Mouse (Mus musculus): ENCODE measurements around the gene Fermt2. TPM values are rescaled to one million over a fixed set of nuclear protein-coding genes. Genes with fewer than 3 reads are reported as not detected.
"Not testable (repeated sequence)": the region's sequence is repeated elsewhere in the genome, so short reads cannot be mapped to it uniquely, and the experiment has no call there.

Fermt2 gene
- polyA plus RNA-seq, 1 experiment from 2014 or later, result 144 TPM

DNA sequence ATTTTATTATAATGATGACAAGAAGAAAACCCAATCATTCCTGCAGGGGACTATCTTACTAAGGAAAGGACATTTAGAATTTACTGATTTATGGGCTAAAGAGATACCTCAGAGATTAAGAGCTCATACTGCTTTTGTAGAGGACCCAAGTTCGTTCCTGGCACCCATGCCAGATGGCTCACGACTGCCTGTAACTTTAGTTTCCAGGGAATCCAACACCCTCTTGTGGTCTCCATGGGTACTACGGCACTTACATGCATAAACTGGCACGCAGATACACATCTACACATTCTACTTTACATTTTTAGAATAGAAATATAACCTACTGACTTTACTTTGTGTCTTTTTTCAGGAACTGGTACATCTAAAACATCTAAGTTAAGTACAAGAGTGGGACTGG, 37.2 kb downstream of the Fermt2 start:
- DNase-seq (ENCODE audit: low read depth, low spot score) (no peak), ATAC-seq (no peak)
- TF ChIP-seq CTCF (IDR thresholded peaks at IDR 0.05), result peak; percentile 45
- H3K27me3 ChIP-seq, result no peaks in the 10 kb centered on the region
- ChIA-PET CTCF (interaction anchor here (1.1 to 2.8 kb wide), 5 partner anchors 8 to 58 kb away, joined by 3 to 13 read pairs (median 4); no protein-coding TSS in a partner anchor), POLR2A (interaction anchor here (2.0 kb wide), 1 partner anchor 14 kb away, joined by 4 read pairs; no protein-coding TSS in a partner anchor)
- in situ Hi-C loops (cut with MboI; ENCODE audit: low pct_unique_long_range_greater_than_20kb), result no loop called here

DNA sequence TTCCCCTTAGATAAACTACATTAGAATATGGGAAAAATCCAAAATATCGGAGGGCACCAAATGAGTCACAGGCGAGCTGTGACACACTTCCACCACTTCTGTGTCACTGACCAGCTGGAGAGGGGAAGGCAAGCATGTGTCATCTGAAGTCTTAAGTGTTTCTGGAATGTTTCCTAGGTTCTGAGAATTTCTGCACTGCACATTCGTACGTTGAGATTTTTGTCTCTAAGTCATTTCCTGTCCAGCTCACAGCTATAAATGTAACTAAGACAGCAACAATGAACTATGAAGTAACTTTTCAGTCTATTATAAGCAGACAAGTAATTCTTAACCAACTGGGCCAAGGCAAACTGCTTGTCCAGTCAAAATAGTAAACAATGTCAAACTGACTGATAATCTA, 37.9 kb downstream of the Fermt2 start:
- CTCF ChIA-PET, result interaction anchor here (1.1 to 2.8 kb wide), 5 partner anchors 8 to 59 kb away, joined by 3 to 13 read pairs (median 4); no protein-coding TSS in a partner anchor
- DNase-seq (ENCODE audit: low read depth, low spot score) (no peak), ATAC-seq (peak; percentile 67)
- POLR2A ChIA-PET, result interaction anchor here (2.0 kb wide), 1 partner anchor 15 kb away, joined by 4 read pairs; no protein-coding TSS in a partner anchor
- TF ChIP-seq CTCF (IDR thresholded peaks at IDR 0.05), result no peak
- in situ Hi-C loops (cut with MboI; ENCODE audit: low pct_unique_long_range_greater_than_20kb), result no loop called here
- no peaks in the 10 kb centered on the region for H3K27me3 ChIP-seq

GRCm38 (mm10) chr14:45487201-45487600, 42.7 kb downstream of the Fermt2 start:
- CTCF ChIA-PET; H3K27me3 ChIP-seq; DNase-seq (ENCODE audit: low read depth, low spot score); in situ Hi-C loops (cut with MboI; ENCODE audit: low pct_unique_long_range_greater_than_20kb); ATAC-seq: not testable (repeated sequence)
- POLR2A ChIA-PET, result interaction anchor here (0.6 kb wide), 1 partner anchor 180 kb away, joined by 3 read pairs; no protein-coding TSS in a partner anchor

DNA sequence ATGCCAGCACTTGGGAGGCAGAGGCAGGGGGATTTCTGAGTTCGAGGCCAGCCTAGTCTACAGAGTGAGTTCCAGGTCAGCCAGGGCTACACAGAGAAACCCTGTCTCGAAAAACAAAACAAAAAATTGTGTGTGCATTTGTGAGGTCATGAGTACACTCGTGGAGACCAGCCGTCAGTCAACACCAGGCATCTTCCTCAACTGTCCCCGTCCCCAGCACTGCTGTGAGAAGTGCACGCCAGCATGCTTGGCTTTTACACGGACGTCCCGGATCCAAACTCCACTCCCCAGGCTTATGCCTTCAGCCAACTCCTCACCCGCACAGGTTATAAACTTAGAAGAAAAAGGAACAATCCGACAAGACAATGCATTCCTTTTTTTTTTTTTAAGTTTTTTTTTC, 46.6 kb downstream of the Fermt2 start:
- CTCF ChIA-PET, result interaction anchor here (1.9 kb wide), 1 partner anchor 8 kb away, joined by 6 read pairs; no protein-coding TSS in a partner anchor
- DNase-seq (ENCODE audit: low read depth, low spot score); H3K27me3 ChIP-seq; POLR2A ChIA-PET; in situ Hi-C loops (cut with MboI; ENCODE audit: low pct_unique_long_range_greater_than_20kb); ATAC-seq: not testable (repeated sequence)

DNA sequence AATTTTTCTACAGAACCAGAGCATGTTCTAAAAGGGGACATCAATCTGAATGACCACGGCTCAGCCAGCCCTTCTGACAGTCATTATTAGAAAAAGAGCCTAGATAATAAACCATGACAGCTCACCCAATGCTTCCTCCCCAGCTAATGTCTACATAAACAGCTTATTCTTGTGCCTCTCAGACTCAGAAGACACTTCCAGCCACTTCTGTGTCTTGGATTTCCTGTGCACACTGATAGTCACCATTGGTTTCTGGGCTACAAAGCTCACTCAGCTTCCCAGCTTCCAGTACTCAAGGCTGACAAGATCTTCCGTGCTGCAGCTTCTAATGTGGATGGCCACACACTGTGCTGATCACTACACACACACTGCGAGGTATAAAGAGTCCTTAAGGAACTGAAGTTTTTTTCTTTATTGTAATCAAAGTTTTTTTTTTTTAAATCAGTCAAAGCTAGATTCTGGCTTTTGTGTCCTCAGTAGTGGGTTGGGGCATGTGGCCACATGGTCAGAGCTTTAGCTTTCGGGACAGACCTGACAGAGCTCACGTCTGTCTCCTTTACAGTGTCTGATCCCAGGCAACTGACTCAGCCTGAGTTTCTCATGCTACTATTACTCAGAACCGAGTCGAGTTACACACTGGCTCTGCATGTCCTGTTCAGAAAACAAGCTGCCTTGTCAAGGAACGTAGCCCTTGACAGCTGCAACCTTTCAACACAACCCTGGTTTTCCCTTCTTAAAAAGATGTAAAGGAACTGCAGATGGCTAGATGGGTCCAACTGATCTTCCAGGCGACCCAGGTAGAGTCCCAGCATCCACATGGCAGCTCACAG, 50.7 kb downstream of the Fermt2 start:
- POLR2A ChIA-PET, result interaction anchor here (0.6 kb wide), 1 partner anchor 966 kb away, joined by 4 read pairs; no protein-coding TSS in a partner anchor

DNA sequence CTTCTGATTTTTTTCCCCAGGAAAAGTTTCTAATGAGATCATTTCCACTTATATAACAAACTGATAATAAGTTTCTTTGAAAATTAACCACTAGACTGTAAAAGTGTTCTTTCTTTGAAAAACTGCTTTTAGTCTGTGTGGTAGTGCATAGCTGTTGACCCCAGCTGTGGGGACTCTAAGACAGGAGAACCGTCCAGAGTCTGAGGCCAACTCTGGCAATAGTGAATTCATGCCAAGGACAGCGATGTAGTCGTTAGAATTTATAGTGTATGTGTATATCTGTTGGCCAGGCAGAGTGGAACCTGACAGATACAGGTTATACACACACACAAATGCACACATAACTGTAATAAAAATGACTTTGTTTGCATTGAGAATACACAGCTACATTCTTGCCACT, 51.4 kb downstream of the Fermt2 start:
- CTCF ChIA-PET, result interaction anchor here (1.2 to 2.2 kb wide), 3 partner anchors 13 to 43 kb away, joined by 3 to 13 read pairs (median 5); no protein-coding TSS in a partner anchor
- no peak for TF ChIP-seq CTCF (IDR thresholded peaks at IDR 0.05)
- ATAC-seq, result no peak
- POLR2A ChIA-PET, result interaction anchor here (0.6 kb wide), 1 partner anchor 967 kb away, joined by 4 read pairs; no protein-coding TSS in a partner anchor
- DNase-seq (ENCODE audit: low read depth, low spot score), result no peak
- H3K27me3 ChIP-seq, result no peaks in the 10 kb centered on the region
- in situ Hi-C loops (cut with MboI; ENCODE audit: low pct_unique_long_range_greater_than_20kb), result no loop called here

More for the DNA sequence above, 50.7 kb downstream of the Fermt2 start:
- no peaks in the 10 kb centered on the region for H3K27me3 ChIP-seq
- ATAC-seq, result no peak
- in situ Hi-C loops (cut with MboI; ENCODE audit: low pct_unique_long_range_greater_than_20kb), result no loop called here
- no peak for DNase-seq (ENCODE audit: low read depth, low spot score)
- TF ChIP-seq CTCF (IDR thresholded peaks at IDR 0.05), result no peak
- CTCF ChIA-PET, result interaction anchor here (1.2 to 2.2 kb wide), 2 partner anchors 12 to 15 kb away, joined by 3 to 13 read pairs; no protein-coding TSS in a partner anchor

- in situ Hi-C loops (cut with MboI; ENCODE audit: low pct_unique_long_range_greater_than_20kb), result no loop called here
- POLR2A ChIA-PET, result no interaction called here
- CTCF ChIA-PET, result interaction anchor here (1.0 to 1.3 kb wide), 3 partner anchors 9 to 44 kb away, joined by 3 to 5 read pairs (median 3); no protein-coding TSS in a partner anchor
- ATAC-seq (peak; percentile 76), DNase-seq (ENCODE audit: low read depth, low spot score) (no peak)
- TF ChIP-seq CTCF (IDR thresholded peaks at IDR 0.05), result no peak
- H3K27me3 ChIP-seq, result no peaks in the 10 kb centered on the region
Observed at GRCm38 (mm10) chr14:45477651-45478050, 52.3 kb downstream of the Fermt2 start.

DNA sequence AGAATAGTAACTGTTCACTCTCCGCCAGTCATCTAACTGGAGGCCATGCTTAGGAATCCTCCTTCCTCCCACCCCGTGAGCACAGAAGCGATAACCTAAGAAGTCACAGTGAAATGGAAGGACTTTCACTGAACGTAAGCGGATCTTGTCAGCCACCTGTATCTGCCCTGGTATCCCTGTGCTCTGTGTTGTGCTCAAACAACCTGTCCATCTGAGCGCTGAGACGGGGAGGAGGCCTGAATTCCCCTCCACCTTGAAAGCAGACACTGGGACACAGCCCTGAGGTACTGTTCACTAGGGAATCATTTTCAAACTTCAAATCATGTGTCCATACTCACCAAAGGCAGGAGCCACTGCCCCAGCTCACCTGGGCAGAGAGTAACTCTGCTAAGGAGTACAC, 52.9 kb downstream of the Fermt2 start:
- no peak for ATAC-seq
- CTCF ChIA-PET, result interaction anchor here (1.0 to 1.3 kb wide), 2 partner anchors 8 to 45 kb away, joined by 3 to 5 read pairs; no protein-coding TSS in a partner anchor
- H3K27me3 ChIP-seq, result no peaks in the 10 kb centered on the region

DNA sequence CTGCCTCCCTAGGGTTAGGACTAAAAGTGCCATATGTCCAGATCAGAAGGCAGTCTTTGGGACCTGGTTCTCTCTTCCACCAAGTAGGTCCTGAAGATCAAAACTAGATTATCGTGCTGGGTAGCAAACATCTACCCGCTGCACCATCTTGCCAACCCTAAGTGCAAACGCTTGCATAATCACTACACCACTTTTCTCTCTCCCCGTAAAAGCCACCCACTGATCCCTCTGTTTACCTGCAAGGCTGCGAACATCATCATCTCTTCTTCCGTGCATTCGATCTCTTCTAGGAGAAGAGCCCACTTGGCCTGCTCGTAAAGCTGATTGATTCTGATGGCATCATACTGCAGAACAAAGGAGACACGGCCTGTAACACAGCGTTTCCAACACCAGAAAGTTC, 57.4 kb downstream of the Fermt2 start:
- no peaks in the 10 kb centered on the region for H3K27me3 ChIP-seq
- ChIA-PET CTCF (no interaction called here), POLR2A (no interaction called here)
- no peak for ATAC-seq
- in situ Hi-C loops (cut with MboI; ENCODE audit: low pct_unique_long_range_greater_than_20kb), result no loop called here
- DNase-seq (ENCODE audit: low read depth, low spot score), result no peak
- TF ChIP-seq CTCF (IDR thresholded peaks at IDR 0.05), result no peak

More for the DNA sequence above, 52.9 kb downstream of the Fermt2 start:
- no peak for DNase-seq (ENCODE audit: low read depth, low spot score)
- no peak for TF ChIP-seq CTCF (IDR thresholded peaks at IDR 0.05)
- in situ Hi-C loops (cut with MboI; ENCODE audit: low pct_unique_long_range_greater_than_20kb), result no loop called here
- POLR2A ChIA-PET, result no interaction called here

GRCm38 (mm10) chr14:45469446-45469845, 60.5 kb downstream of the Fermt2 start:
- in situ Hi-C loops (cut with MboI; ENCODE audit: low pct_unique_long_range_greater_than_20kb), result no loop called here
- H3K27me3 ChIP-seq, result no peaks in the 10 kb centered on the region
- ChIA-PET CTCF (interaction anchor here (0.8 to 1.0 kb wide), 3 partner anchors 8 to 58 kb away, joined by 3 read pairs; no protein-coding TSS in a partner anchor), POLR2A (no interaction called here)
- DNase-seq (ENCODE audit: low read depth, low spot score) (no peak), ATAC-seq (no peak)
- TF ChIP-seq CTCF (IDR thresholded peaks at IDR 0.05), result peak; percentile 47

- CTCF ChIA-PET, result interaction anchor here (1.7 kb wide), 1 partner anchor 11 kb away, joined by 5 read pairs; no protein-coding TSS in a partner anchor
- DNase-seq (ENCODE audit: low read depth, low spot score); in situ Hi-C loops (cut with MboI; ENCODE audit: low pct_unique_long_range_greater_than_20kb); ATAC-seq; H3K27me3 ChIP-seq; POLR2A ChIA-PET: not testable (repeated sequence)
Observed at GRCm38 (mm10) chr14:45466371-45466770, 63.5 kb downstream of the Fermt2 start.
